Mouse (Mus musculus): ENCODE results near the gene Zfp786. TPM values are rescaled to one million over a fixed set of nuclear protein-coding genes. Genes with fewer than 3 reads are reported as not detected.

Zfp786 gene
- polyA plus RNA-seq, 1 experiment from 2014 or later = 2.4 TPM

DNA sequence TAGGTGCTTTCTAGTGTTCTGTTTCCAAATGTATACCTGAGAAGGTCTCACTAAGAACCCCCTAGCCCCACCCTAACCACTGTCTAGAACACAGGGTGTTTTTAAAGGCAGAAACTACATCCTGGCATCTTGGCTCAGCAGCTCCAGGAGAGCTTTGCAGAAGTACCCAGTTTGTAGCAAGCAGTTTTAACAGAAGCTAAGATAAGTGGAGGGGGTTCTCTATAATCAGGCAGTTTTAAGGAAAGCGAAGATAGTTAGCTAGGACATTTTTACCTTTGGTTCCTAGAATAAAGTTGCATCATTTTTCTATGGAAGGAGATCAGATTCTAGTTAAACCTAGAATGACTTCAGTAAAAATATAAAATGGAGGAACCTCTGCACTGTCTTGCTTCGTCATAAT, 11.2 kb upstream of the Zfp786 start:
- no peaks in the 10 kb centered on the region for H3K27me3 ChIP-seq (replicated peaks)
- ATAC-seq = no peak
- H3K4me1 ChIP-seq (replicated peaks) = no peaks in the 10 kb centered on the region; the same call in 1 of the 2 replicates
- H3K27ac ChIP-seq = no peak overlapping the region
- H3K4me3 ChIP-seq (replicated peaks) = no peak overlapping the region
- 94% methylated on average over 2 of the region's 2 CpGs for WGBS
- no peak overlapping the region for H3K4me2 ChIP-seq (replicated peaks)
- H3K9ac ChIP-seq = no peak overlapping the region
- no peaks in the 10 kb centered on the region for H3K9me3 ChIP-seq
- no peaks in the 10 kb centered on the region for H3K36me3 ChIP-seq

DNA sequence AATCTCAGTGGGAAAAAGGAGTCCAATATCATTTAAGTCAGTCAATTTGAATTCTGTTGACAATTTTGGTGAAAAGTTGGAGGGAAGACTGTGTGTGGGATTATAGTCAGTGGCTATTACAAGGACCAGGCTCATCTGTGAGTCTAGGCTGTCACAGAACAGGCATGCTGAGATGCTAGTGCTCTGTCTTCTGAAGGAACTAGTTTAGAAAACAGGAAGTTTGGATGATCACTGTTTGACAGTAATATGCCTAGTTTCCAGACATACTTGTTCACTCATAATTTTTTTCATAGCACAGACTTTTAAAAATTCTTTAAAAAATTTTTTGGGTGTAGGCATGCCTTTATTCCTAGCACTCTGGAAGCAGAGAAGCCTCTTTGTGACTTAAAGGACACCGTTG, 10.4 kb upstream of the Zfp786 start:
- Histone ChIP-seq H3K36me3 (no peaks in the 10 kb centered on the region), H3K4me1 (replicated peaks) (no peaks in the 10 kb centered on the region; the same call in 1 of the 2 replicates), H3K9ac (no peak overlapping the region), H3K4me3 (replicated peaks) (no peak overlapping the region), H3K27me3 (replicated peaks) (no peaks in the 10 kb centered on the region), H3K27ac (no peak overlapping the region), H3K9me3 (no peaks in the 10 kb centered on the region), H3K4me2 (replicated peaks) (no peak overlapping the region)
- 96% methylated on average over 1 of the region's 1 CpGs for WGBS
- no peak for ATAC-seq

DNA sequence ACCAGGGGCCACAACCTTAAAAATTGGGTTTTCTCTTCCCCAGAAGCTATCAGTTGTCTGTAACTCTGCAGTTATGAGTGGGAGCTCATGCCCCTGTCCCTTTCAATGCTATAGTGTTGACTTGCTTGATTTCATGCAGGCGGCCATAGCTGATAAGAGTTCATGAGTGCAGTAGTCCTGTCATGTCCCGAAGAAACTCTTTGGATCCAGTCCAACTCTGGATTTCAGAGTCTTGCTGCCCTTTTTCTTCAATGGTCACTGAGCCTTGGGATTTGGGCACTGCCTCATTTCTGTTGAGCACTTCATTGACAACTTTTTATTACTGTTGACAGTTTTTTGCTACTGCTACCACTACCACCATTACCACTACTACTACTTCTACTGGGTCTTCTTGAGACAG, 7.0 kb upstream of the Zfp786 start:
- 67% methylated on average over 2 of the region's 2 CpGs for WGBS
- H3K4me2 ChIP-seq (replicated peaks) = no peak overlapping the region
- no peak overlapping the region for H3K27ac ChIP-seq
- no peaks in the 10 kb centered on the region for H3K36me3 ChIP-seq
- no peaks in the 10 kb centered on the region; the same call in 1 of the 2 replicates for H3K4me1 ChIP-seq (replicated peaks)
- no peak overlapping the region for H3K4me3 ChIP-seq (replicated peaks)
- H3K9ac ChIP-seq = no peak overlapping the region
- H3K9me3 ChIP-seq = no peaks in the 10 kb centered on the region
- no peaks in the 10 kb centered on the region for H3K27me3 ChIP-seq (replicated peaks)
- ATAC-seq = no peak

DNA sequence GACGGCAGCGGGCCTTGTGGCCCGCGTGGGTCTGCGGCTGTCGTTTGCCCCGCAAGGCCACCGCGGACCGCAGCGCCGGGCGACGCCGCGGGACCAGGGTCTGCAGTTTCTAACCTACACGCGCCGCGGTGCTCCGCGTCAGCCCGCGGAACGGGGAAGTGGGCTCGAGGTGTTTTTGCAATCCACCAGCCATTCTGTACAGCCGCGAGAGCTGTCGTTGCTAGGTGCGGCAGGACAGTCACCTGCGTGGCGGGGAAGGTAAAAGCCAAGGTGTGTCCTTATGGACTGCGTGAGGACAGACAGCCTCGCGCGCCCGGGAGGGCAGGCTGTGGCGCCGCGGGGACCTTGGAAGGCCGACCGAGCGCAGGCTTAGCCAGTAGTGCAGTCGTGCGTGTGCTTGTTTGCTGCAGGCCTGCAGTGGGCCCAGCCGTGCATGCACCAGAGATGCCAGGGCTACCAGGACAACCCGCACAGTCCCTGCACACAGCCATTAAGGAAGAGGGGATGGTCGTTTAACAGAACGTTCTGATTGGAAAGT, 5.4 kb upstream of the Zfp786 start:
- Histone ChIP-seq H3K27me3 (replicated peaks) (no peaks in the 10 kb centered on the region), H3K36me3 (no peaks in the 10 kb centered on the region), H3K9me3 (no peaks in the 10 kb centered on the region), H3K4me1 (replicated peaks) (no peaks in the 10 kb centered on the region; the same call in 1 of the 2 replicates), H3K27ac (peak overlapping the region; percentile 97), H3K9ac (peak overlapping the region; percentile 92), H3K4me3 (replicated peaks) (peak overlapping the region; percentile 90), H3K4me2 (replicated peaks) (peak overlapping the region; percentile 57)
- ATAC-seq = peak; percentile 78
- under 1% methylated on average over 49 of the region's 49 CpGs for whole genome bisulfite sequencing

DNA sequence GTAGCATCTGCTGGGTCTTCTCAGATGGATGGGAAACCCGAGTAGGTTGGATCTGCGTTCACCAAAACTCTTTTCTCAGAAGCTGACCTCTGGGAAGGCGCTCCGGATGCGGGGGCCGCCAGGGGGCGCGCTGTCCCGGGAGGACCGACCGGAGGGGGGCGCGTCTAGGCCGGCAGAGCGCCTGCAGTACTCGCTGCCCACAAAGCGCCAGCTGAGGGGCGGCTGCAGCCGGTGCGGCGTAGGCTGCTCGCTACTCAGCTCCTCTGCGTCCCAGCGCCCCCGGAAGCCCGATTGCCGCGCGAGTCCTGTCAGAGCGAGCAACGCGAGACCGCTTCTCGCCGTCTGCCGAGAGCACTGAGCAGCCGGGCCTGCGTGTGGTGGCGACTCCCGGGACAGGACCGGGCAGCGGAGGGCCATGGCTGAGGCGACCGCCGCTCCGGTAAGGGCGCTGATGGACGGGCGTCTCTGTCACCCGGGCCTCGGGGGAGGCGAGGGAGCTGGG, 4.9 kb upstream of the Zfp786 start, which contains the start of gene Zfp398:
TSS of gene Zfp398 (plus strand) at position 180 of the 502 bp plus-strand sequence.
- Histone ChIP-seq H3K4me1 (replicated peaks) (peaks cover 3% of the 10 kb centered on the region; the same call in 1 of the 2 replicates), H3K27ac (peak within 1 kb of the TSS; percentile 97), H3K27me3 (replicated peaks) (no peaks in the 10 kb centered on the region), H3K4me3 (replicated peaks) (peak within 1 kb of the TSS; percentile 90), H3K9me3 (no peaks in the 10 kb centered on the region), H3K4me2 (replicated peaks) (peak within 1 kb of the TSS; percentile 57), H3K36me3 (no peaks in the 10 kb centered on the region), H3K9ac (peak within 1 kb of the TSS; percentile 92)
- peak; percentile 96 for ATAC-seq
- under 1% methylated on average over 52 of the region's 52 CpGs for WGBS

DNA sequence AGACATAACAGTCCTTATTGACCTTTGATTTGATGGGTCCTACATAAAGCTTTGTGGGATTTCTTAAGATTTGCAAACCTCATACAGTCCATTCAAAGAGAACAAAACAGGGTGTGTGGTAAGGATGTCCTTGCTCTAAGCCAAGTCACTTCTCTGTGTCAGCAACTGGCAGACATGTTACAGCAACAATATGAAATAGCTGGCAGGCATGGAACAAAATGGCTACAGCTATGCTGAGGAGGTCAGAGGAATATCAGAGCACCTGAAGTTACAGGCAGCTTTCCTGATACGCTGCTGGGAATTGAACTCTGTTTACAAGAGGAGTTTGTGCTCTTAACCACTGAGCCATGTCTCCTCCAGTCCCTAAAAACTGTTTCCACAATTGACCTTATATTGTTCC, 1.6 kb upstream of the Zfp786 start:
- H3K4me3 ChIP-seq (replicated peaks) = no peak overlapping the region
- H3K27me3 ChIP-seq (replicated peaks) = no peaks in the 10 kb centered on the region
- WGBS = 89% methylated on average over 1 of the region's 1 CpGs

DNA sequence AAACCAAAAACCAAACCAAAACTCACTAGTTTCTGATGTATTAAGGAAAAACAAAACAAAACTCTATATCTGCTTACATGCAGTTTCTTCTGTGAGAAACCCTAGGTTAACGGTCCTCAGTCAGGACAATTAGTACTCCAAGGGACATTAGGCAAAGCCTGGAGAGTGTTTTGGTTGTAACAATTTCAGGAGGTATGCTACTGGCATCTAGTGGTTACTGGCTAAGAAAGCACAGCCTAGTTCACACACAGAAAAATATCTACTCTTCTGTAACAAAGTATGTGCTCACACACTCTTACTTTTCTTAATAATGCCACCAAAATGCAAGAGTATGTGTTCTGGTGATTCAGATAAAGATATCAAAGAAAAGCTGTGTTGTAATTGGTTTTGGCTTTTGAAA, 1.7 kb downstream of the Zfp786 start:
- H3K27me3 ChIP-seq (replicated peaks) = no peaks in the 10 kb centered on the region
- WGBS = 47% methylated on average over 1 of the region's 1 CpGs
- H3K36me3 ChIP-seq = no peaks in the 10 kb centered on the region
- no peak overlapping the region for H3K4me2 ChIP-seq (replicated peaks)
- no peak overlapping the region for H3K4me3 ChIP-seq (replicated peaks)
- no peaks in the 10 kb centered on the region for H3K9me3 ChIP-seq
- H3K4me1 ChIP-seq (replicated peaks) = peaks cover 4% of the 10 kb centered on the region; the same call in 1 of the 2 replicates
- no peak overlapping the region for H3K9ac ChIP-seq
- ATAC-seq = no peak
- H3K27ac ChIP-seq = no peak overlapping the region

More for the DNA sequence above, 1.6 kb upstream of the Zfp786 start:
- Histone ChIP-seq H3K4me2 (replicated peaks) (no peak overlapping the region), H3K4me1 (replicated peaks) (peaks cover 4% of the 10 kb centered on the region; the same call in 1 of the 2 replicates), H3K27ac (no peak overlapping the region), H3K36me3 (no peaks in the 10 kb centered on the region), H3K9ac (no peak overlapping the region), H3K9me3 (no peaks in the 10 kb centered on the region)
- ATAC-seq = no peak

DNA sequence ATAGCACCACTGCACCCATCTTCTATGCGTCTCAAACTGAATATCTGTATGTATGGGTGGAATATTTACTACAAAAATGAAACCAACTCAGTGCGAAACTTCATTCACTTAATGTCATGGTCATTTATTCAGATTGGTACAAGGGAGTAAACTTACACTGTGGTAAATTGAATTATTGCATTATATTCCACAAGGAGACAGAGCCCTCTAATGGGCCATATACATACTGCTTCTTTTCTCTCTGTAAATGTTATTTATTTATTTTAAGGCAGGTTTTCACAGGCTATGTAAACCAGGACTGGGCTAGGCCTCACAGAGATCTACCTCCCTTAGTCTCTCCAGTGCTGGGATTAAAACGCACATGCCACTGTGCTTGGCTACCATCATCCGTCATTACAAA, 3.2 kb downstream of the Zfp786 start:
- no peak for ATAC-seq
- H3K27me3 ChIP-seq (replicated peaks) = no peaks in the 10 kb centered on the region
- H3K36me3 ChIP-seq = no peaks in the 10 kb centered on the region
- no peak overlapping the region for H3K27ac ChIP-seq
- H3K9me3 ChIP-seq = no peaks in the 10 kb centered on the region
- no peak overlapping the region for H3K9ac ChIP-seq
- no peak overlapping the region for H3K4me2 ChIP-seq (replicated peaks)
- H3K4me1 ChIP-seq (replicated peaks) = peaks cover 4% of the 10 kb centered on the region; the same call in 1 of the 2 replicates
- WGBS = 94% methylated on average over 4 of the region's 4 CpGs
- no peak overlapping the region for H3K4me3 ChIP-seq (replicated peaks)

DNA sequence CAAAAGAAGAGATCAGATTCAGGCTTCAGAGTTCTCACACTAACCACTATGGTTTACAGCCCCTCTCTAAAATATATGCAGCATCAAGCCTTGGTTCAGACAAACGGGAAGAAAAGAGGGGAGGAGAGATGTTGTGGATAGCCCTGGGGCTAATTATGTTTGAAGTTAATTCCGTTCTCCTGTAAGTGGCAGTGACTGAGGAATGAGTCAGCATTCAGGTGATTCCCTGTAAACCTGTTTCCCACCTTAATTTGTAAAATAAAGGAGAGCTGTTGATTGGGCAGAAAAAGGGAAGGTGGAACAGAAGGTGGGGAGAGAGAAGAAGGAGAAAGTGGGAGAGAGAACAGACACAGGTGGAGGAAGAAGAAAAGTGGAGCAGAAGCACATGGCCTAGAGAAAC, 6.4 kb downstream of the Zfp786 start:
- peaks cover 2% of the 10 kb centered on the region; the same call in 1 of the 2 replicates for H3K36me3 ChIP-seq
- no peak overlapping the region for H3K4me2 ChIP-seq (replicated peaks)
- no peak for ATAC-seq
- H3K27ac ChIP-seq = no peak overlapping the region
- no peak overlapping the region for H3K4me3 ChIP-seq (replicated peaks)
- 62% methylated on average over 2 of the region's 2 CpGs for WGBS
- no peak overlapping the region for H3K9ac ChIP-seq
- no peaks in the 10 kb centered on the region for H3K4me1 ChIP-seq (replicated peaks)
- H3K27me3 ChIP-seq (replicated peaks) = no peaks in the 10 kb centered on the region
- H3K9me3 ChIP-seq = no peaks in the 10 kb centered on the region

DNA sequence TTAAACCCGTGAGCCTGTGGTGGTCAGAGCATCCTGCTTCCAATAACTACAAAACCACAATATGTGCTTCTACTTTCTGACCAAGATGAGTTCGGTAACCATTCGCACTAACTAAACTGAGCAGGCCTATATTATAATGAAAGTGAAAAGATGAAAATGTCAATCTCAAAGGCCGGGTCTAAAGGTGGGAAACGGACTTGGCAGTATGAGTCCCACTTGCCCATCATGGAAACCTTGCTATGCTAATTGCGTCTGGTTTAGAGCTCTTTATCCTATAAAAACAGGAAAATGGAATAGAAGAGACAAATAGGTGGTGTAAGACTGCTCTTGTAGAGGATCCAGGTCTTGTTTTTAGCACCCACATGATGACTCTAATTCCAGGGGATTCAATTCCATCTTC, 8.9 kb downstream of the Zfp786 start:
- 90% methylated on average over 6 of the region's 6 CpGs for WGBS
- Histone ChIP-seq H3K36me3 (peaks cover 2% of the 10 kb centered on the region; the same call in 1 of the 2 replicates), H3K4me2 (replicated peaks) (no peak overlapping the region), H3K4me3 (replicated peaks) (no peak overlapping the region), H3K27ac (no peak overlapping the region), H3K9ac (no peak overlapping the region), H3K9me3 (no peaks in the 10 kb centered on the region), H3K4me1 (replicated peaks) (no peaks in the 10 kb centered on the region), H3K27me3 (replicated peaks) (no peaks in the 10 kb centered on the region)
- no peak for ATAC-seq

DNA sequence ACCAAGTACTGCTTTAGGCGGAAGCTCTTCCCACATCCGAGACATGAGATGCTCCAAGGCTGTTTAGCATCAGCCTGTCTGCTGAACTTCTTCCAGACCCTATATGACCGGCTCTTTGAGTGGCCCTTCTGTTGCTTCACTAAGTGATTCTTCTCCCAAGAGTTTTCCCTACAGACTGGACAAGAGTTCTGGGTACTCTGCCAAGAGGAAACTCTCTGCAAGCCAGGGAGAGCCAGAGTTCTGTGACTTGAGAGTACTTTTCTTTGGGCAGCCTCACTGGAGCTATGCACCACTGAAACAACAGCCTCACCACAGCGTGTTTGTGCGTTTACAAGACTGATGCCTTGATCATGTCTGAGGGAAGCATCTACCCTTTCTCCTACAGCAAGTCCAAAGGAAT, 9.4 kb downstream of the Zfp786 start:
- ATAC-seq = no peak
- H3K27ac ChIP-seq = no peak overlapping the region
- H3K36me3 ChIP-seq = peaks cover 2% of the 10 kb centered on the region; the same call in 1 of the 2 replicates
- no peaks in the 10 kb centered on the region for H3K9me3 ChIP-seq
- no peak overlapping the region for H3K9ac ChIP-seq
- H3K4me1 ChIP-seq (replicated peaks) = no peaks in the 10 kb centered on the region
- no peak overlapping the region for H3K4me3 ChIP-seq (replicated peaks)
- 85% methylated on average over 5 of the region's 5 CpGs for WGBS
- no peak overlapping the region for H3K4me2 ChIP-seq (replicated peaks)
- no peaks in the 10 kb centered on the region for H3K27me3 ChIP-seq (replicated peaks)

DNA sequence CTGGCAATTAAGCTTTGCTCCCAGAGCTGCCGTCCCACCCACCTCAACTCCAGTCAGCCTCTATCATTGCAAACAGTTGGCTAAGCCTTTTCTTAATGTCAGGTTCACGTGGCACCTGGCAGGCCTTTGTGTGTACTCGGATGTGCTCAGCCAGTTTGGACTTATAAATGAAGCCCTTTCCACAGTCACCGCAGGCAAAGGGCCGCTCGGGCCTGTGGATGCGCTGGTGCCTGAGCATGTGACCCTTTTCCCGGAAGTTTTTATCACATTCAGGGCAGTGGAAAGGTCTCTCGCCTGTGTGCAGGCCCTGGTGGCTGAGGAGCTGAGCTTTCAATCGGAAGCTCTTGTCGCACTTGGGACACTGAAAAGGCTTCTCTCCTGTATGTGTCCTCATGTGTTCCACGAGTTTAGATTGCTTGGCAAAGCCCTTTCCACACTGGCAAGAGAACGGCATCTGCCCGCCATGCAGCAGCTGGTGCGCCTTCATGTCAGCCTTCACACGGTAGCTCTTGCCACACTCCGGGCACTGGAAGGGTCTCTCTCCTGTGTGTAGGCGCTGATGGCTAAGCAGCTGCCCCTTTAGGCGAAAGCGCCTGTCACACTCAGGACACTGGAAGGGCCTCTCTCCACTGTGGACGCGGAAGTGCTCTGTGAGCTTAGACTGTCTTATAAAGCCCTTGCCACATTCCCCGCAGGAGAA, 10.9 kb downstream of the Zfp786 start:
- no peak overlapping the region for H3K4me2 ChIP-seq (replicated peaks)
- no peaks in the 10 kb centered on the region for H3K9me3 ChIP-seq
- no peaks in the 10 kb centered on the region for H3K27me3 ChIP-seq (replicated peaks)
- H3K27ac ChIP-seq = no peak overlapping the region
- no peaks in the 10 kb centered on the region for H3K4me1 ChIP-seq (replicated peaks)
- no peak overlapping the region for H3K4me3 ChIP-seq (replicated peaks)
- WGBS = 93% methylated on average over 23 of the region's 23 CpGs
- ATAC-seq = no peak
- H3K9ac ChIP-seq = no peak overlapping the region
- peaks cover 2% of the 10 kb centered on the region; the same call in 1 of the 2 replicates for H3K36me3 ChIP-seq

All from intestine, embryonic 15.5 days (tissue).